Mouse (Mus musculus) kidney, adult 2 months (tissue): ENCODE data around the gene Chml. TPM values are rescaled to one million over a fixed set of nuclear protein-coding genes. Genes with fewer than 3 reads are reported as not detected.

Experiments used
- DNase-seq: peaks from one replicate; pipeline ENCODE4 v3.0.0; 2021
- H3K27ac ChIP-seq: fragments of 200-500 bp; 2 replicates; pipeline ENCODE4 v1.5.1; 2012; ENCODE audit warnings: low read depth, low read length, control low read depth, inconsistent platforms; ENCODE audit not compliant: insufficient read depth
- H3K27me3 ChIP-seq: fragments of 200-500 bp; replicated peaks from 2 replicates; pipeline ENCODE4 v1.6.1; 2012; ENCODE audit warnings: mild to moderate bottlenecking, moderate library complexity, low read length, inconsistent platforms; ENCODE audit not compliant: control insufficient read depth, insufficient read depth
- H3K36me3 ChIP-seq: fragments of 200-500 bp; 2 replicates; pipeline ENCODE4 v1.6.1; 2012; ENCODE audit warnings: mild to moderate bottlenecking, moderate library complexity, low read length, inconsistent platforms; ENCODE audit not compliant: control insufficient read depth, insufficient read depth
- H3K4me1 ChIP-seq: fragments of 200-500 bp; 2 replicates; pipeline ENCODE4 v1.6.1; 2011; ENCODE audit warnings: low read length; ENCODE audit not compliant: control insufficient read depth, insufficient read depth
- H3K4me3 ChIP-seq: fragments of 200-500 bp; 2 replicates; pipeline ENCODE4 v1.5.1; 2011; ENCODE audit warnings: mild to moderate bottlenecking, low read depth, low read length, control low read depth; ENCODE audit not compliant: insufficient read depth
- CTCF ChIP-seq: fragments of 200-500 bp; conservative IDR thresholded peaks from 2 replicates; pipeline ENCODE4 v1.5.1; 2011; ENCODE audit warnings: low read depth, mild to moderate bottlenecking, control low read depth, low read length, moderate library complexity, mixed read lengths; ENCODE audit not compliant: insufficient read depth, insufficient read length
- POLR2A ChIP-seq: fragments of 200-500 bp; IDR thresholded peaks from one replicate; pipeline ENCODE4 v1.6.1; 2011; ENCODE audit warnings: low read depth, low read length, control low read depth
- WGBS: fragments of 180-500 bp; shearing (Covaris S2); methylation state at CpG from one replicate; pipeline ENCODE4 v1.1.7; 2018; 5-methylcytosine and 5-hydroxymethylcytosine counted together
- polyA plus RNA-seq: library from polyadenylated mRNA; depleted of rRNA; stranded (reverse); fragments of >200 nt; gene quantifications from 2 replicates; pipeline ENCODE4 v1.2.3, GENCODE M21; 2012

The Chml gene
- polyA plus RNA-seq, 1 experiment = 2.1 TPM

DNA sequence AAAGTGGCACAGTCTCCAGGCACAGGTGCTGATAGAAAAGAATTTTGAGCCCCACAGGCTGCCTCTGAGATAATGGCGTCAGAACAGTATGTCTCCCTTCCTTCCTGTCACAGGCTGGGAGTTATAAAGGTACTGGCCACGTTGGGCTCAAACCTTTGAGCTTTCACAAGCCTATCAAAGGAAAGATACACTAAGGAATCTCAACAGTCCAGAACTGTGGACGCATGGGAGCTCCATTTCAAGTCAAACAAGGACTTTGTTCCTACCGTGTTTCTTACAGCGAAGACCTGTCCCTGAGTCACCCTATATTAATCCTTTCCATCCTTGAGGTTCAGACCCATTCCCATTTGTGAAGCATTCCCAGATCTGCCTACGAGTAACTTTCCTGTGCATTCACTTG lies 15.2 kb downstream of the Chml start:
- no peak for DNase-seq
- WGBS = 83% methylated on average over 6 of the region's 6 CpGs
- Histone ChIP-seq H3K27me3 (no peaks in the 10 kb centered on the region), H3K27ac (no peak overlapping the region), H3K4me3 (no peak overlapping the region), H3K4me1 (no peaks in the 10 kb centered on the region; the same call in 1 of the 2 replicates), H3K36me3 (no peaks in the 10 kb centered on the region)
- no peak for TF ChIP-seq POLR2A
- no peak for TF ChIP-seq CTCF

DNA sequence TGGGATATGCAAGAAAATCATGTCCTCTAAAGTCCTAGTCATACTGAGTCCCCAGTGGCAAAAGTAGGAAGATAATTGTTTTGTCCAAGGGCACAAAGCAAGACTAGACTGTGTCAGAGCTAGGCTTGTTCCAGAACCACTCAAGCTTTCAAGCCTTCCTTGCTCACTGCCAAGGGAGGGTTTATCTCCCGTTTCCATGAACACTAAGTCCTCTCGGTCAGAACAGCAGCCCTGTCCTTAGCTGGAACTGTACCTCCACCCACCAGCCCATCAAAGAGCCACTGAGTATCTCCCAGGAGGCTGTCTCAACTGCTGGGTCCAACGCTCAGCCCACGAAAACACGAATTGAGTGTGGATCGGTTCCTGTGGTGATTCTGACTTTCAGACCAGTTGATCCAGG lies 17.6 kb downstream of the Chml start:
- TF ChIP-seq CTCF (no peak), POLR2A (no peak)
- Histone ChIP-seq H3K4me3 (no peak overlapping the region), H3K27ac (no peak overlapping the region), H3K36me3 (no peaks in the 10 kb centered on the region), H3K4me1 (no peaks in the 10 kb centered on the region; the same call in 1 of the 2 replicates), H3K27me3 (no peaks in the 10 kb centered on the region)
- WGBS = 75% methylated on average over 6 of the region's 6 CpGs
- DNase-seq = no peak

DNA sequence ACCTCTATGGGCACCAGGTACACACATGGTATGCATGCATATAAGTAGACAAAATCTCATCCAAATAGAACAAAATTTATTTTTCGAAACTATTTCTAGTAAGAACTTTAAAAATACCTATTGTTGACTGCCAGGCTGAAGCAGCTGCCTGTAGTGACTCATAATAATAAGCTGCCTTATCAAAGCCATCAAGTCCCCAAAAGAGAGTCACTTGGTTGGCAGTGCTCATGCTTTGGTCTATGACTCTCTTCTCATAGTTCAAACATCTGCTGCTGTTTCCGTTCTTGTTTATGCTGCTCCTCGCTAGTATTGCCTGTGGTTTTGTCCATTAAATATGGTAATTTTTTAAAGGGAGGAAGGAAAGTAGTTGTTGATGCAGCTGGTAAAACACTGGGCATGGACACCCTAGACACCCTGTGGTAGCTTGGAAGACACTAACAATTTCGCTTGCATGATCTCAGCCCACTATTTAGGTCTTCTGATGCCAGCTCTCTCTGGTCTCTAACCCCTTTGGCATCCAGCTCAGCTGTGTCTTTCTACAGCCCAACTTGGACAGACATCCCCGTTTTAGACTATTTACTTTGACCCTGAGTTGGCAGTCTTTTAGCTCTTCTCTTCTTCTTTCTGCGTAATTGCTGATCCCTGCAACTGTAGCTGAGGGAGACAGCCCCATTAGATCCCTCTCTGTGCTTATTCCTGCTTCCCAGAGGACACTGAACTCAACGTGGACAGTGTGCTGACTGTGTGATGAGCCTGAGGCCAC lies 19.0 kb downstream of the Chml start:
- no peak for DNase-seq
- Histone ChIP-seq H3K4me1 (no peaks in the 10 kb centered on the region; the same call in 1 of the 2 replicates), H3K27ac (no peak overlapping the region), H3K36me3 (no peaks in the 10 kb centered on the region), H3K27me3 (no peaks in the 10 kb centered on the region), H3K4me3 (no peak overlapping the region)
- TF ChIP-seq POLR2A = no peak
- no peak for TF ChIP-seq CTCF
- WGBS = 66% methylated on average over 7 of the region's 7 CpGs

DNA sequence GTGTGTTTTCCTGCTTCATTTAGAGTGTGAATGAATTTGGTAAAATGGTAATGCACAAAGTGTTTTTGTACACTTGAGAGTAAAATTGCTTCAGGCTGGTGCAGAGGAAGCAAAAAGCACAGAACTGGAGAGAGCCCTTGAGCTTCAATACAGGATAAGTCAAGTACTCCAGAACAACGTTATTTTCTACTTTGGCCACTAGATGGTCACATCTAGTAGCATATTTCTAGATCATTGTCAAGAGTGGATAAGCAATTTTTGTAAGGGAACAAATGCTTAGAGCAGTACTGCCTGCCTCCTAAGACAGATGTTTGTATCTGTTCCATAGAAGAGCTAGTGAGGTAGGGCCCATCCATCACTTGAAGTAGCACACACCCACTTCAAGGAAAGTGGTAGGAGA lies 21.1 kb downstream of the Chml start:
- no peaks in the 10 kb centered on the region for H3K36me3 ChIP-seq
- no peak overlapping the region for H3K27ac ChIP-seq
- WGBS = 19% methylated on average over 1 of the region's 1 CpGs
- H3K27me3 ChIP-seq = no peaks in the 10 kb centered on the region
- H3K4me1 ChIP-seq = no peaks in the 10 kb centered on the region; the same call in 1 of the 2 replicates
- DNase-seq = no peak
- no peak for TF ChIP-seq POLR2A
- H3K4me3 ChIP-seq = no peak overlapping the region

DNA sequence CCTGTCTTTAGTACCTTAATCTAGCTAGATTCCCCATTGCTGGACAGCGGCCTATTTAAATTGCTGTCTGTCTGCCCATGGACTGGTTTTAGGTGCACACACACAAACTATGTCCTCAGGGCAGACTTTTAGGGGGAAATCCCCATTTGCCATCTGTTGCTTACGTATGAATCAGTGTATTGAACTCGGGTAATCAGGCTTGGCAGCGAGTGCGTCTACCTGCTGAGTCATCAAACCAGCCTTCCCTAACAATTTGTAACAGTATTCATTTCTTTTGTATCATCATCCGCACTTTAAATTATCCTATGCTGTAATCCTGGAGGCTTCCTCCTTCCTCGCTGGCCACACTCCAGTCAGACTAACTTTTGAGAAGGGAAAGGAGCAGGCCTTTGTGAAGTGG lies 22.7 kb downstream of the Chml start:
- 83% methylated on average over 7 of the region's 7 CpGs for WGBS
- Histone ChIP-seq H3K27ac (no peak overlapping the region), H3K36me3 (no peaks in the 10 kb centered on the region), H3K4me3 (no peak overlapping the region), H3K4me1 (peaks cover 3% of the 10 kb centered on the region; the same call in 1 of the 2 replicates), H3K27me3 (no peaks in the 10 kb centered on the region)
- DNase-seq = no peak
- TF ChIP-seq CTCF (no peak), POLR2A (no peak)

DNA sequence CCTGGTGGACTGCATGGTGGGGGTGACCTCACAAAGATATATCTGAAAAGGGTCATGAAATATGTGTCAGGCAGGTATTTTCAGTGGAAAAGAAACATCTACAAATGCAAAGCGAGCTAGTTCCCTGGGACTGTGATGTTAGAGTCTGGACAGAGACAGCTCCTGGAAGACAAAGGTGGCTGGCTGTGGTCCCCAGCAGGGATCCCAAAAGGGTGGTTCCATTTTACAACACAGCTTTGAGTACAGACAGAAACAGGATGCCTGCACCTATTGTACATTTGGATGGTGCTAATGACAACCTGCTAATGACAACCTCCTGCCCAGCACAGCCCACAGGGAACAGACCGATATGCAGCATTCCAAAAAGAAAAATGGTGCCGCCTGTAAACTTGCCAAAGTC lies 23.2 kb downstream of the Chml start:
- TF ChIP-seq POLR2A (no peak), CTCF (no peak)
- peaks cover 3% of the 10 kb centered on the region; the same call in 1 of the 2 replicates for H3K4me1 ChIP-seq
- WGBS = 93% methylated on average over 3 of the region's 3 CpGs
- no peaks in the 10 kb centered on the region for H3K36me3 ChIP-seq
- H3K4me3 ChIP-seq = no peak overlapping the region
- H3K27ac ChIP-seq = no peak overlapping the region
- no peak for DNase-seq
- H3K27me3 ChIP-seq = no peaks in the 10 kb centered on the region

DNA sequence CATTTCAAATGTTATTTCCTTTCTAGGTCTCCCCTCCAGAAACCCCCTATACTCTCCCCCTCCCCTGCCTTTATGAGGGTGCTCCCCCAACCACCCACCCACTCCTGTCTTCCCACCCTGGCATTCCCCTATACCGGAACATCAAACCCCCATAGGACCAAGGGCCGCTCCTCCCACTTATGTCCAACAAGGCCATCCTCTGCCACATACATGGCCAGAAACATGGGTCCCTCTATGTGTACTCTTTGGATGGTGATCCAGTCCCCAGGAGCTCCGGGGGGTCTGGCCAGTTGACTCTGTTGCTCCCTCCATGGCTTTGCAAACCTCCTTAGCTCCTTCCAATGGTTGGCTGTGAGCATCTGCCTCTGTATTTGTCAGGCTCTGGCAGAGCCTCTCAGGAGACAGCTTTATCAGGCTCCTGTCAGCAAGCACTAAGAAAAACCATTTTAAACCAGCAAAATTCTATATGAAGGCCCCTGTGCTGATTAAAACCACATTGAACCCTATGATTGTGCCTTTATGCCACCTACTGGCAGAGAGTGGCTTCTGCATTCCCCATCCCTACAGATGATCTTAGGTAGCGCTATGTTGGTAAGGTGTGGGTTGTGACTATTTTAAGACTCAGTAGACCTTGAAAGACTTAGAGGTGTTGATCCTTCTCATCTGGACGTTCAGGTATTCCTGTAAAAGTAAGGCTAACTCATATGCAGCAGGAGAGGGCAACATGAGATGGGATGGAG lies 23.9 kb downstream of the Chml start:
- Histone ChIP-seq H3K4me3 (no peak overlapping the region), H3K27me3 (no peaks in the 10 kb centered on the region), H3K4me1 (peaks cover 3% of the 10 kb centered on the region; the same call in 1 of the 2 replicates), H3K27ac (no peak overlapping the region), H3K36me3 (no peaks in the 10 kb centered on the region)
- 61% methylated on average over 5 of the region's 5 CpGs for WGBS
- DNase-seq = peak; percentile 51
- TF ChIP-seq POLR2A = no peak
- TF ChIP-seq CTCF = peak; percentile 47
